Mouse (Mus musculus): Measurements from ENCODE around the gene Caln1.
"Not testable (repeated sequence)": the region's sequence is repeated elsewhere in the genome, so short reads cannot be mapped to it uniquely, and the experiment has no call there.

Gene Caln1

GRCm38 (mm10) chr5:130553916-130554315, 184.7 kb downstream of the Caln1 start:
- no peak for DNase-seq

DNA sequence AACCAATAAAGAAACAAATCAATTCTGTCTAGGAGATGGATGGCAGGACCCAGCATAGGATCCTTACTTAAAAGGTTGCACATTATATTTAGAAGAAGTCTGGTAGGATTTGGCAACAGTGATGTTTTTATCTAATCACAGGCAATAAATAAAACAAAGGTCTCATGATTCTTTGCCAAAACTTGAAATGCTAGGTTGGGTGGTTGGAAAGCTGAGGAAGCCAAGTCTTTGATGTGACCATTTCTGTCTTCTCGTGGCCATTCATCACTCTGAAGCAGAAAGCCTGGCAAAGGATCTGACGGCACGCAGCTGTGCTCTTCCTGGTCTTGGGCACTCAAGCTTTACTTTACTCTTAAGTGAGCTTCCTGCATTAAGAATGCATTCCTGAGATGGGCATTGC, 193.9 kb downstream of the Caln1 start:
- no peak for DNase-seq

DNA sequence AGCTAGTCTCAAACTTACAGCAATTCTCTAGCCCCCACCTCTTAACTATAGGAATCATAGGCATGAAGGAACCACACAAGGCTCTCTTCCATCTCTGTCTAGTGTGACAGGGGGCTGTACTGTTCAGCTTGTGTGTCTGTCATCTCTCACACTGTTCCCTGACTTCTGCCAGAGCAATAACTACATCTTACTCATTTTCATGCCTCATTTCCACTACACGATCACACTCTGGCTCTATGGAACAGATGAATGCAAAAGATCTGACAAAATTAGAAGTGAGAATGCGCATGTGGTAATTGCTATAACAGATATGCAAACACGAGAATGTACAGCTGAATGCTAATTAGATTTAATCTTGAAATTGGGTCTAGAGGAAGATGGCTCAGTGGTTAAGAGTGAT, 196.7 kb downstream of the Caln1 start:
- no peak for DNase-seq

- DNase-seq: no peak
Measured at GRCm38 (mm10) chr5:130577581-130577980, 208.3 kb downstream of the Caln1 start.

DNA sequence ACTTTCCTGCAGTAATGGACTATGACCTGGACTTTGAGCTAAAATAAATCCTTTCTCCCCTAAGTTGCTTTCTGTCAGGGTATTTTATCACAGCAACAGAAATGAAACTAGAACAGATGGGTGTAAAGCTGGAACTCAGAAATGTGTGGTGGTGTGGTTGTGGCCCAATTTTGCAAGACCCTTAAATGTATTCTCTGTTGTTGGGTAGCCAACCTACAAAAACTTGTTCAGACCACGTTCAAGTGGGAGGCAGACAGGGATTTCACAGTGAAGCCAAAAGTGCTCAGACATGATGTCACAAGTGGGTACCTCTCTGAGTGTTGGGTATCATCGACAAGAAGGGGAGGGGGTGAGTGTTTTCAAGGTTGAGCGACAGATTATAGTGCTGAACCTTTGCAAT, 214.8 kb downstream of the Caln1 start:
- DNase-seq: no peak

- no peak for DNase-seq
Measured at GRCm38 (mm10) chr5:130586257-130586656, 217.0 kb downstream of the Caln1 start.

DNA sequence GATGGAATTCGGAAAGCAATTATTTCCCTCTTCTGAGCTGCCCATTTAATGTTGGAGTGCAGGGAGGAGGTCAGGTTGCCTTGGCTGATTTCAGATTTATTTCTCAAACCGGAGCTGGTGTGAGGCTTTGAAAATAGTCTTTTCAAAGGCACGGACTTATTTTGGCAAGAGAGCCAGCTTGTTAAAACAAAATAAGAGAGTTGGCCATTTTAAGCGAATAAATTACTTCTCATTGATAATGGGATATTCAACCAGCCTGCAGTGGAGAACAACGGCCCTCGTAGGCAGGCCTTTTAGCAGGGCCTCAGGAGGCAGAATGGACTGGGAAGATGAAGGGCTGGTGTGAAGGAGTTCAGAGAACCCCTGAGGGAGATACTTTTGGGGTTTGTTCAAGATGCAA, 227.3 kb downstream of the Caln1 start:
- no peak for DNase-seq

GRCm38 (mm10) chr5:130613657-130614056, 244.4 kb downstream of the Caln1 start:
- DNase-seq: no peak

DNA sequence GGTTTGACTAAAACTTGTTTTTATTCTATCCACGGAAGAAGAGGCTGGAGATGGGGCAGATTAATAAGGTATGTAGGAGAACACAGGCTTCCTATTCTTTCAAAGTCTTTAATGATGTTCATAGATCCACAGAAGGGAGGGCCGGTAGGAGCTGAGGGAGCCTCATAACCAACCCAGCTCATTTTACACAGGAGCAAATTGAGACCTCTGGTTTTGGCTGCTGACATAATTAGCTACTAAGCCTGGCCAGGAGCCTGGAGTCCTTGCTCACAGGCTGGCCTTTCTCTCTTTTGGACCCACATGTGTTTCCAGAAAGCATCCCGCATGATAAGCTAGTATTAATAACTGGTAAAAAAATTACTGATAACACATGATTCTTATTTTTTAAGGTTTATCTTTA, 245.0 kb downstream of the Caln1 start:
- DNase-seq: no peak

DNA sequence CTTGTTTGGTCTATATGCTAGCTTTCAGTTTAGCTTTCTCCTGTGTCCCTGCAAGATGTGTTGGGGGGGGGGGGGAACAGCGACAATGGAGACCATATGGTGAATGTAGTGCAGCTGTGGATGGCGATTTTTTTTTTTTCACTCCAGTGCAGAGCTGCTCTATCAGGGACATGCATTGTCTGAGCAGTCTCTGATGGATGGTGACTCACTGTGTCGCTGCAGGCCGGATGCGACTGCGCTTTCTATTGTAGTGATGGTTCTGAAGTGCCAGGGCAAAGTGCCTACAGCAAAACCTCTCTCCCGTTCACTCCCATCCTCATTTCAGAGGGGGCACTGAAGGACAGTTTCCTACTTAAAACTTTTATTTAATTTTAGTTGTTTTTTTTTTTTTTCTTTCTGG, 250.8 kb downstream of the Caln1 start:
- no peak for DNase-seq

GRCm38 (mm10) chr5:130623206-130623605, 254.0 kb downstream of the Caln1 start:
- DNase-seq: peak; percentile 32 to 50

DNA sequence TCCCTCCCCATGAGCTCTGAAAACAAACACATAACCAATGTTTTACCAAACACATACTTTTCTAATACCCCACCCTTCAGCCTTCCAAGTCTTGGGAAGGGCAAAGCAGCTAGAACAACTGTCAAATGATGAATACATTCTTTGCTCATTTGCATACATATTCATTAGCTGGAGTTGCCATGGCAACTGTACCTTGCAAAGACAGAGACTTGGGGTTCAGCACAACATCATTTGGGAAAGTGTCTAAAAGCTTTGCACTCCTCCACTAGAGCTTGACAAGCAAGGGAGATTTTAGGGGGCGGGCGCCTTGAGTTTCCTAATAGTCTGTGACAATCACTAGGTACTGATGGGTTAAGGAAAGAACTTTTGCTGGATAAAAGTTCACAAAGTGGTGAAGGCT, 258.5 kb downstream of the Caln1 start:
- no peak for DNase-seq

GRCm38 (mm10) chr5:130635397-130635796, 266.1 kb downstream of the Caln1 start:
- no peak for DNase-seq

- no peak for DNase-seq
Measured at GRCm38 (mm10) chr5:130641881-130642280, 272.6 kb downstream of the Caln1 start.

- not testable (repeated sequence) for DNase-seq
Measured at GRCm38 (mm10) chr5:130646126-130646525, 276.9 kb downstream of the Caln1 start.

GRCm38 (mm10) chr5:130658141-130658540, 288.9 kb downstream of the Caln1 start:
- DNase-seq: no peak

DNA sequence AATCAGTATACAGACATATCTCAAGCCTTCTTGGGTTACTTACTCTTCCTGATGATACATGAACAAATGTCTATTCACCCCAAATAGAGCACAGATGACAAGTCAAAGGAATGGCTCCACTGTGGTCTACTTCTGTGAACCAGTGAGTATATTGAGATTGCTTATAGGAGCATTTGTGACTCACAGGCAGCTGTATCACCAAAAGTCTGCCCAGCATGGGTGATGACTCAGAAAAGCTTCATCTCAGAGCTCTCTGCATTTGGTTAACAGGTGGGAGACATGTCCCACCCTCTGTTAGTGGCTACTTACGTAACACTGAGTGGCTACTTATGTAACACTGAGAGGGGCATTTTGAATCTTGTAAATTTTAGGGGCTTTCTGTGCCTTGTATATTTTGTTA, 296.8 kb downstream of the Caln1 start:
- DNase-seq: no peak

- DNase-seq: no peak
Measured at GRCm38 (mm10) chr5:130672588-130672987, 303.3 kb downstream of the Caln1 start.

- no peak for DNase-seq
Measured at GRCm38 (mm10) chr5:130673092-130673491, 303.8 kb downstream of the Caln1 start.

DNA sequence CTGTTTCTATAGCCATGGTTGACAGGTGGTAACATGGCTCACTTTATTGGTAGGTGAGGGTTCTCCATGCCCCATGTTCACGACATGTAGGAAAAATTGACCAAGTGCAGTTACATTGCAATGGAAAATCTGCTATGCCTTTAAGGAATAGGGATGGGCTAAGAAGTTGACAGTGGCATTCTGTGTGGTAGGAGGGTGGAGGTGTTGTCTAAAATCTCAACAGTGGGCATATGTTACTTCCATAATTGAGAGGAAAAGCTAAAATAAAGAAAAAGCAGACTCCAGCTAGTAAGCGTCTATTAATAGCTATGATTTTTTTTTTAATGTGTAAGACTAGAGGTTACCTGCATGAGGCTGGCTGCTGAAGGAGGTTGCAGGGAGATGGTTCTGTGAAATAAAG, 308.6 kb downstream of the Caln1 start:
- DNase-seq: no peak

DNA sequence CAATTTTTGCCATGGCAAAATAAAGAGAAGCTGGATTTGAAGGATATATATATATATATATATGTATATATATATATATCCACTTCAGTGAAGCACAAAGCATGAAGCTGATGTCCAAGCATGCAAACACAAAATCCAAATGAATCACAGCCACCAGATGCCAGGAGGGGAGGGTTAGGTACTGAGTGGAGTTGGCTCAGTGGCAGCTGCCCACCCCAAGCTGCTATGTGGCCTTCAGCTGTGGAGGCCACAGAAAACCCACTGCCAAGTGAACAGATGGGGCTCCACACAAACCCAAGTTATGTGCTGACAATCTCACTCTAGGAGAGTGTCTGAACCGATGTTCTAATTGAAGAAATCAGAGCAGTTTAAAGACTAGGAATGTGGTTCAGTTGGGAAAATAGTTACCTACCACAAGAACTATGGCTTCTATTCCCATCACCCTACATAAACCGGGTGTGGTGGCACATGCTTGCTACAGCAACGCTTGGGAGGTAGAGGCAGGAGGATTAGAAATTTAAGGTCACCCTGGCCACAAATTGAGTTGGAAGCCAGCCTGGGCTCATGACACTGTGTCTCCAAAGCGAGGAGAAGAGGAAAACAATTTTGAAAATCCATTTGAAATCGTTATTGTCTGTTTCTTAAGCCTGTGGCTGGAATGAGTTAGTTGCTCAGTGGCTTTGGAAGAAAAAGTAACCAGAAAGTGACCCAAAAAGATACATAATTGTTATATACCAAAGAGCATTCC, 316.8 kb downstream of the Caln1 start:
- DNase-seq: no peak

DNA sequence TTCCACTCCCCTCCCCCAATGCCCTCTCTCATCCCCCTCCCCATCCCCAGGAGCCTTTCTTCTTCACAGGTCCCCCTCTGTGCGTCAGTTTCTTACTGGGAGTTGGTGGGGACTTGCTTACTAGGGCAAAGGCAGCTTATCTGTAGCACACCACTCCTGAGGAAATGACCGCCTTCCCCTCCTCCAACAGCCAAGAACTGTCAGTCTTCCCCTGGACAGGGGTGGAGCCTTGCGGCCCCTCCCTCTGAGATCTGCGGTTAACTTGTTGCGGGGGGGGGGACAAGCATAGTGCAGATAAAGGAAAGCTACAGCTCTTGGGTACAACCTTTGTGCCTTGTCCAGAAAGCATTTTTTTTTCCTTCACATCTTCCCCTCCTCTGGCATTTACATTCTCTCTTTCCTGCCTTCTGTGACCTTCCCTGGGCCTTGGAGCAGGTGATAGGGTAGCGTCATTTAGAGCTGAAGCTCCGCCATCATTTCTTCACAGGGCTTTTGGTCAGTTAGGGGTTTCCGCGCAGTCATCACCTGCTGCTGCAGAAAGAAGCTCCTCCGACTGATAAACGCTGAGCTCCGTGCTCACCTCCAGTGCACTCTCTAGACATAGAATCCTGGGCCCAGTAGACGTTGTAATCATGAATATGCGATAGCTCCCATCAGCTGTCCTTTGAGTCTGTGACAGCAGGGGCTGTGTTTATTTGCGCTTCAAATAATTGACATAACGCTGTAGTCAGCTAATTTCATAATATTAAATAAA, 319.3 kb downstream of the Caln1 start:
- DNase-seq: no peak

DNA sequence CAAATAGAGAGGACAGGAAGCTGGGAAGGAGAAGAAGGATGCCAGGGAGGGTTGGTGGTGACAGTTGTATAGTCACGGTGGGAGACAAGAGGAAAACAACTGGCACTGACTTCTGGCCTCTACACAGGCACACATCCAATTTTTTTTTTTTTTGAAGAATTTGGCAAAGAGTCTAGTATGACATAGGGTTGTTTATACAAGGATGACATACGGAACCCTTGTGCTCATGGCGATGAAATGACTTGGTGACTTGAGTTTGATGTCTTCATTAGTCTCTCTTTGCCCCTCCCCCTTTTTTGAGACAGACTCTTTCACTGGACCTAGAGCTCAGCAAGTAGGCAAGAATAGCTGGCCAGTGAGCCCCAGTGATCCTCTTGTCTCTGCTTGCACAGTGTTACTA, 322.1 kb downstream of the Caln1 start:
- DNase-seq: no peak

GRCm38 (mm10) chr5:130699476-130699875, 330.2 kb downstream of the Caln1 start:
- no peak for DNase-seq

DNA sequence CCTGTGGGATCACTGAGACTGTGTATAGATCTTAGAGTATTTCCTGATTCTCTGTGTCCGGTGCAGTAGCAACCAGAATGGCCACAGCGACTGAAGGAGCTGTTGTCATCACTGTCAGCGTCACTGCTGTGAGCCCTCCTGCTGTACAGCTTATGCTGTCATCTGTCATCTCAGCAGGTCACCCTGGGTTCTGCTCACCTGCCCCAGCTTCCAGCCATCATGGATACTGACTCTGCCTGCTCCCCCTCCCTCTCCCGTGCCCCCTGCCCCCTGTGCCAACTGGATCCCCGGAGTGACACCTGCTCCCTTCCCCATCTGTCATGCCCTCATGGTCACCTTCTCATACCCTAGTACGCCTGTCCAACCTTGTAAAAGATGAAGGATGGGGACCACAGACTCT, 332.5 kb downstream of the Caln1 start:
- no peak for DNase-seq
